Mouse (Mus musculus): Measurements from ENCODE around the gene Ncln.
A peak's percentile ranks its signal among the peaks of the same experiment; 100 is the strongest.
"Not testable (repeated sequence)": the region's sequence is repeated elsewhere in the genome, so short reads cannot be mapped to it uniquely, and the experiment has no call there.

The Ncln gene

GRCm38 (mm10) chr10:81460951-81461350 is 35.2 kb downstream of the Ncln start:
- no peak for DNase-seq

DNA sequence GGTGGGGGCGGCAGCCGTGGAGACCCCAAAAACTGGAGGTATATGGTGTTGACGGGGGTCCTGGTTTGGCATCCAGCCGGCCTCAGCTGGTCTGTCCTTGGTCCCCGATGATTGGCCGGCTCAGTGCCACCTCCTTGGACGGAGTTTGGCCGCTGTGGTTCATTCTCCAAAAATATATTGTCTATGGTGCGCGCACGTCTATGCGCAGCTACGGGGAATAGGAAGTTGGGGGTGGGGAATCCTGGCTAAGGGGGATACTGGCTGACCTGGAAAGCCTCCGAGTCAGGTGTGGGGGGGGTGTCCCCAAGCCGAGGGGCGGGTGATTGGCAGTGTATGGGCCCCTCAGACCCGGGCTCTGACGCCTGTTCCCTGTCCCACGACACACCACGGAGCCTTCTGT is 35.7 kb downstream of the Ncln start:
- peak; percentile 1 to 2 for DNase-seq

DNA sequence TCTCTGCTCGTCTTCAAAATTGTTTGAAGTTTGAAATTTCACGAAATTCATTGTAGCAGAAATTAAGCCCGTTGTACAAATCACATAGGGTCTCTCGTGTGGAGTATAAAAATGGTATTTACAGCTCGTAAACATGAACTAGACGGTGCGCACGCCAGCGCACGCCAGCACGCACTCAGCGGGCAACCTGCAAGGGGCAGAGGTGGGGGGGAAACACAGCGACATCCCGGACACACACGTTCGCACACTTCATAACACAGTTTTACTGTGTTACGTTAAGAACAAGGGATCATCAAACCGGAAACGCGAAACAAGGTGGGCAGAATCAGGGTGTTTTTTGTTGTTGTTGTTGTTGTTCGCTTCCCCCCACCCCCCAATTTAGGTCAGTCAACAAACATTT is 36.8 kb downstream of the Ncln start:
- no peak for DNase-seq

- DNase-seq, result peak in 1 of 2 experiments; percentile 0
Measured at GRCm38 (mm10) chr10:81458267-81458666, 37.9 kb downstream of the Ncln start.

GRCm38 (mm10) chr10:81457624-81458023 is 38.6 kb downstream of the Ncln start:
- DNase-seq, result peak in 1 of 2 experiments; percentile 0

DNA sequence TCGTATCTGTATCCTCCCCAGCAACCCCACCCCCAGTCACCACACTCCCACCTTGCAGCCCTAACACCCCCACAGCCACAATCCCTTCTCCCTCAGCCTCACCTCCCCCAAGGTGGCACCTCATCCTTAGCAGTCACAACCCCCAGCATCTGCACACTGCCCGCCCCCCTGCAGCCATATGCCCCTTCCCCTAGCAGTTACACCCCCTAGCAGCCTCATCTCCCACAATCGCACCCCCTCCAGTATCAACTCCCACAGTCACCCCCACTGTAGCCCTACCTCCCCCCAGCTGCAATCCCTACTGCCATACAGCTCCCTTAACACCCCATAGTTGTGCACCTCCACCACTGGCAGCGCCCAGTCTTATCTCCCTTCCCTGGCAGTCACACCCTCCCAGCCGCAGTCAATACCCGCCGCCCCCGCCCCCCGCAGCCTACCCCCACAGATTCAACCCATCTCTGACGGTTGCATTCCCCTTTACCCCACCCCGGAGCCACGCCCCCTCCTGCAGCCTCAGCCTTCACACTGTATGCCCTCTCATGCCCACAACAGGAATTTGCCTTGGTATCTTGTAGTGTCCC is 39.1 kb downstream of the Ncln start:
- no peak for DNase-seq

- DNase-seq, result peak; percentile 1 to 2
Measured at GRCm38 (mm10) chr10:81455181-81455895, 40.9 kb downstream of the Ncln start, which contains the start of gene Nfic. Gene Nfic (minus strand): TSS chr10:81455635.

GRCm38 (mm10) chr10:81454106-81454505 is 42.1 kb downstream of the Ncln start:
- peak in 1 of 2 experiments; percentile 0 for DNase-seq

DNA sequence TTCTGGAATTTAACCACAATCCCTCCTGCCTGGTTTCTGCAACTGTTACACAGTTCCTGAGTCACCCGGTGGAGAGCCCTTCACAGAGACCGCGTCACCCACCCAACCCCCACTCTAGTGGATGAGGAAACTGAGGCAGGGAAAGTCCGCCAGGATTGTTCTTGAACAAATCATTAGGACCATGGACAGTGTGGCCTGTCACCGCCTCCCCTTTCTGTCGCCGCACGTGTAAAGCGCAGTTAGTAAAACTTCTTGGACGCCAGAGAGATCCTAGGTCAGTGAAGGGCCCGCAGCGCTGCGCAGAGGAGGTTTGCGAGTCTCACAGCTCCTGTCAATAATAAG is 43.3 kb downstream of the Ncln start:
- no peak for DNase-seq

GRCm38 (mm10) chr10:81452237-81452946 is 43.8 kb downstream of the Ncln start:
- peak; percentile 1 to 3 for DNase-seq

- DNase-seq, result no peak
Measured at GRCm38 (mm10) chr10:81451365-81451745, 44.8 kb downstream of the Ncln start.

GRCm38 (mm10) chr10:81450641-81451364 is 45.4 kb downstream of the Ncln start:
- DNase-seq, result peak; percentile 1 to 3

DNA sequence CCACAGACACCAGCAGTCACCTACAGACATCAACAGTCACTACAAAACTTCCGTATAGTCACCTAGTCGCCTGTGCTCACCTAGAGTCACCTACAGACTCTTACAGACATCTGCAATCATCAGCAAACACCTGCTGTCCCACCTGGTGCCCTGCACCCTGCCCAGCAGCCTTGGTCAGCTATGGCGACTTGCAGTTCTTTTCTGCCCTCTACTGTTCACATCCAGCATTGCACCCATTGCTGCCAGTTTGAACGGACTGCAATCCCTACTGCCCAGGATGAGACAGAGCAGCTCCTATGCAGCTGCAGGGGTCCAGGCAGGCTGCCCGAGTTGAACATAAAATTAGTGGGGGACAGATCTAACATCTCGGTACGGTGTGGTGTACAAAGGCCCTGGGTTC is 46.1 kb downstream of the Ncln start:
- peak; percentile 36 to 58 for DNase-seq

GRCm38 (mm10) chr10:81445516-81445915 is 50.7 kb downstream of the Ncln start:
- DNase-seq, result not testable (repeated sequence)

DNA sequence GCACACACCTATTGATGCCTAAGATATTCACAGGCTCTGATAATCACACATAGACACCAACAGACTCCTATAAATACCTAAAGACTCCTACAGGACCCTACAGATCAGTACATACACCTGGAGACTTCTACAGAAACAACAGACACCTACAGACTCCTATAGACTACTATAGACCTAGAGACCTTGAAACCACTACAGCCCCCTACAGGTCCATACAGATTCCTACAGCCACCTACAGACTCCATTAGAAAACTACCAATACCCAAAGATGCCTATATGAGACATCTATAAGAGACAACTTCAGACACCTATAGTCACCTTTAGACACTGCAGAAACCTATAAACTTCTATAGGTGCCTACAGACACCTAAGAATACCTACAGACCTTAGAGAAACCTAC is 55.2 kb downstream of the Ncln start:
- no peak for DNase-seq
